Mouse (Mus musculus) E14TG2a.4 (cell line): Measurements from ENCODE around the gene 1110059E24Rik.

Experiments
- H3K27me3 ChIP-seq: 2 replicates; pipeline ENCODE4 v1.6.1; 2014; ENCODE audit warnings: low read length, control low read depth; ENCODE audit not compliant: insufficient read depth
- H3K36me3 ChIP-seq: 2 replicates; pipeline ENCODE4 v1.6.1; 2014; ENCODE audit warnings: low read length, control low read depth; ENCODE audit not compliant: insufficient read depth
- H3K4me1 ChIP-seq: replicated peaks from 2 replicates; pipeline ENCODE4 v1.6.1; 2014; ENCODE audit warnings: low read depth, low read length, control low read depth
- H3K4me3 ChIP-seq: replicated peaks from 2 replicates; pipeline ENCODE4 v1.5.1; 2014; ENCODE audit warnings: mild to moderate bottlenecking, low read length
- H3K9me3 ChIP-seq: 2 replicates; pipeline ENCODE4 v1.6.1; 2014; ENCODE audit warnings: low read length, control low read depth
- CTCF ChIP-seq: conservative IDR thresholded peaks from 2 replicates; pipeline ENCODE4 v1.5.1; 2014; ENCODE audit warnings: low read length
- NANOG ChIP-seq: IDR thresholded peaks from 2 replicates; pipeline ENCODE4 v1.6.1; 2014; ENCODE audit warnings: borderline replicate concordance, low read length, mixed read lengths
- POU5F1 ChIP-seq: IDR thresholded peaks from 2 replicates; pipeline ENCODE4 v1.6.1; 2014; ENCODE audit warnings: low read length, borderline replicate concordance

The 1110059E24Rik gene

DNA sequence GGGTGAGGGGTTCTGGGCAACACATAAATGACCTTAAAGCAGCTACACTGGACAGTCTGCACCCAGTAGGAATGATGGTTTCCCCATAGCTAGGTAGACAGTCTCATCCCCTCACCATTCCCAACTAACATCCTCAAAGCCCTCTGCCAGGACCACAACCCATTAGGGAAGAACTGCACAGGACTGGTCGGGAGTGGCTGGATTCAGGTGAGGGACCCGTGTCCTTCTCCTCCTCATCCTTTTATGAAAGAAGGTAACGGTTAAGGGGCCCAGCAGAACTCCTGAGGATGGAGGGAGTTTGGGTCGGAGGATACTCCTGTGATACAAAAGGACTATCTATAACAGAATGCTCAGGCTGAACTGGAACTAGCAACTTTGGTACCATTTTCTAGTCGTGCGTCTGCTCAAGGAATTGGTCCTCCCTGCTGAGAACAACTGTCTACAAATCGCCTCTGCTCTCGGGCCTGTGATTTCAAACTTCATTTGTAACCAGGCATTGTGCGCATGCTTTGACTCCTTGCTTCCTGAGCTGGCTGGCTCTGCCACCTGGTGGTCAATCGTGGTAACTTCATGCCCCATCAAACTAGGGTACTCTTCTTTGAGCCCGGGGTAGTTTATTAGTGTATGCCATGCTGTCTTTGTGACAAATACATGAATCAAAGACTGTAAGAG lies 88.9 kb downstream of the 1110059E24Rik start:
- peak; percentile 97 for TF ChIP-seq CTCF
- no peak for TF ChIP-seq POU5F1

DNA sequence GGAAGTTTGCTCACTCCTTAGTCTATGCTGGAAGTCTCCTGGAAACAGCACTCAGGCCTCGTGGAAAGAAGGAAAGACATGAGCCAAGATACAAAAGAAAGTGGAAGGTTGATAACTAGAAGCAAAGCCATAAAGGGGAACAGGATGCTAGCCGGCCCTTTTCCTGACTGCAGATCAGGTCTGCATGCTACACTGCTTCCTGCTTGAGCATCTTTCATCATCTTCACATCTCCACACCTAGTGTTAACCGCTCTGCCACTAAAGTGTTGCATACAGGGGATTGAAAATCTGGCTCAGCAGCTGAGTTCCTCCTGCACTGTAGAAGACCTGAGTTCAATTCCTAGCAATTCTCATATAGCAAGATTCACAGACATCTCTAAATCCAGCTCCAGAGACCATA lies 89.8 kb downstream of the 1110059E24Rik start:
- no peak for TF ChIP-seq CTCF
- TF ChIP-seq NANOG = no peak
- TF ChIP-seq POU5F1 = no peak
- Histone ChIP-seq H3K27me3 (0 out of 2 replicates have a peak, but pooled peaks cover 3% of the 10 kb centered on the region), H3K4me1 (peaks cover 5% of the 10 kb centered on the region; the same call in 1 of the 2 replicates), H3K9me3 (peaks cover 27% of the 10 kb centered on the region), H3K4me3 (no peak overlapping the region), H3K36me3 (no peaks in the 10 kb centered on the region)

More for the DNA sequence above, 88.9 kb downstream of the 1110059E24Rik start:
- Histone ChIP-seq H3K4me3 (no peak overlapping the region), H3K9me3 (peaks cover 27% of the 10 kb centered on the region), H3K4me1 (peaks cover 5% of the 10 kb centered on the region; the same call in 1 of the 2 replicates), H3K36me3 (no peaks in the 10 kb centered on the region), H3K27me3 (0 out of 2 replicates have a peak, but pooled peaks cover 3% of the 10 kb centered on the region)

DNA sequence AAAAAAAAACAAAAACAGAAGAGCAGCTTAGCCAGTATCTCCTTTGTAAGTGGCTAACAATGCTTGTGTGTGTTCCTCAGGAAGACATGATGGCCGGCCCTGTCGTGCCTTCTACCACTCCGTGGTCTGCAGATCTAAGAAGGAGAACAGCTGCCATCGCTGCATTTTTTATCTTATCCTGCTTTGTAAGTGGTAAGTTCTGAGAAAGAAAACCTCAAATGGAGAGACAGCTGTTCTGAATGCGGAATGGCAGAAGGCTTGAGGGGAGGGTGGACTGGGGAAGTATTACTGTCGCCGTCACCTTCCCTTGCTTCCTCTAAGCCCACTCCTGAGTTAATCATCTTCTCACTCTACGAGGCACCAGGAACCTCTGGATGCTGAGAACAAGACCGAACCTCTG lies 100.0 kb downstream of the 1110059E24Rik start:
- Histone ChIP-seq H3K4me3 (no peak overlapping the region), H3K9me3 (no peaks in the 10 kb centered on the region), H3K36me3 (no peaks in the 10 kb centered on the region), H3K27me3 (no peaks in the 10 kb centered on the region), H3K4me1 (no peaks in the 10 kb centered on the region)
- no peak for TF ChIP-seq CTCF
- no peak for TF ChIP-seq NANOG

DNA sequence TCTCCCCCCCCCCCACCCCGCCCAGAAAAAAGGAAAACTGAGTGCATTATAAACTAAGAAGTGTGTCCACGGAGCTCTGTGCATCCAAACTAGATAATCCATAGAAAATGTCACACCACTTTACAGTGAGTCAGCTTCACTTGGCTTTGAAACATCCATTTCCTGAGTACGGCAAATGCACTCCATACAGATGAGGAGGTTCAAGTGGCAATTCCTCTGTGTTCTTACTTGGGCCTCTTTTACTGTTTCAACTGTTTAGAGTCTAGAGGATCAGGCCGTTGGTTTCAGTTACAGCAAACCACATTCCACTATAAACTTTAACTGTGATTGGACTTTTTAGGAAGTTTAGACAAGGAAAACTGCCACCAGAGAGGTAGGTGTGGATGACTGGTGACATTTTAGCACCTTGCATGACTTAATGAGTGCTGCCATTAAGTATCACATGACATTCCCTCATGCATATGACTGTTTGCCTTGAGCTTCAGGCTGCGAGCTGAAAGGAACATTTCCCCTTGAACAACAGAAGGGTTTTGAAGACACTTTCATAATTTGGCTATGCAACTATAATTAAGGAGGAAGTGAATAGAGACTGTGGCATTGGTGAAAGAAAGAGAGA lies 100.7 kb downstream of the 1110059E24Rik start:
- H3K4me1 ChIP-seq = no peaks in the 10 kb centered on the region

DNA sequence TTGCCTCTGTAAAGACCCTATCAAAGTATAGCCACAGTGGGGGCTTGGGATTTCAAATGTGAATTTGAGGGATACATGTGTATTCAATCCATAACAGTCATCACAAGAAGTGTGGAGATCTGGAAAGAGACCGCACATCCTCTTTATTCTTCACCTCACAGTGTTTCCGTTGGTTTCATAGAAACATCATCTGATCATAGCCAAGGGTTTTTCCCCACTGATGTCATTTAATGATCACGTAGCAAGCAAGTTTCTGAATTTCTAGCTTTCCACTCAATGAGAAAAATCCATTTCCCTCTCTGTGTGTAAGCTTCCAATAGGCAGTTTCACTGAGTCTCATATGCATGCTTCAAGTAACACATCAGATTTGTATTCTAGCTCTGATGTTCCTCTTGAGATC lies 103.1 kb downstream of the 1110059E24Rik start:
- Histone ChIP-seq H3K27me3 (no peaks in the 10 kb centered on the region), H3K36me3 (no peaks in the 10 kb centered on the region)
- TF ChIP-seq CTCF = no peak

More for the DNA sequence above, 100.7 kb downstream of the 1110059E24Rik start:
- Histone ChIP-seq H3K36me3 (no peaks in the 10 kb centered on the region), H3K4me3 (no peak overlapping the region), H3K27me3 (no peaks in the 10 kb centered on the region), H3K9me3 (no peaks in the 10 kb centered on the region)
- no peak for TF ChIP-seq NANOG
- no peak for TF ChIP-seq POU5F1
- TF ChIP-seq CTCF = no peak

DNA sequence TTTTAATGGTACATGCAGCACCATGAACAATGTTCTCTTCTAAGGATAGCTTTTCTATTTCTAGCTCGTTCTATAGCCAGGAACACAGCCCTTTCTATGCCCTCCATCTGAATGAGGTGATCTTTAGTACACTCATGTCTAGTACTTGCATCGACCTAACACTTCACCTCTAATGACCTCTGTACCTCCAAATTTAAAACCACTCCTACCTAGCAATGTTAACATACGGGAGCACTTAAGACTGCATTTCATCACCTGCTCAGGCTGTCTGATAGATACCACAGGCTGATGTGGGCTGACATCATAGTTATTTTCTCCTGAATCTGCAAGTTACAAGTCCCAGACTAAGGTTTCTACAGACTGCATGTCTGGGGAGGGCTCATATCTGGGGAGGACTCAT lies 103.8 kb downstream of the 1110059E24Rik start:
- Histone ChIP-seq H3K9me3 (no peaks in the 10 kb centered on the region), H3K4me3 (no peak overlapping the region), H3K36me3 (no peaks in the 10 kb centered on the region), H3K27me3 (no peaks in the 10 kb centered on the region), H3K4me1 (no peaks in the 10 kb centered on the region)
- no peak for TF ChIP-seq CTCF
- TF ChIP-seq POU5F1 = no peak
- no peak for TF ChIP-seq NANOG

More for the DNA sequence above, 103.1 kb downstream of the 1110059E24Rik start:
- H3K9me3 ChIP-seq = no peaks in the 10 kb centered on the region
- no peaks in the 10 kb centered on the region for H3K4me1 ChIP-seq
- no peak overlapping the region for H3K4me3 ChIP-seq

DNA sequence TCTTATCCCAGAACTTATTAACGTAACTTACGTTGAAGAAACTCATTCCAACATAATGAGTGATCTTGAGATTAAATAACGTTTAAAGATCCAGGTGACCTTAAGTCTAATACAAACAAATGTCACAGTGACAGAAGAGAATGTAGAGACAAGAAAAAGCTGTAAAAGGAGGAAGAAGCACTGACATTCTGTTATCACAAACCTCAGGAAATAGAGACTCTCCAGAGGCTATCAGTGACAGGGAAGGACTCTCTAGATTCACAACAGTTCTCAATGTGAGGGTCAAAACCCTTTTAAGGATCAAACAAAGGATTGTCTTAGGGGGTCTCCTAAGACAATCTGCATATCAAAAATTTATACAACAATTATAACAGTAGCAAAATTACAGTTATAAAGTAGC lies 115.7 kb downstream of the 1110059E24Rik start:
- Histone ChIP-seq H3K9me3 (no peaks in the 10 kb centered on the region), H3K4me3 (no peak overlapping the region), H3K27me3 (no peaks in the 10 kb centered on the region), H3K36me3 (no peaks in the 10 kb centered on the region), H3K4me1 (no peaks in the 10 kb centered on the region)
- TF ChIP-seq POU5F1 (no peak), NANOG (no peak), CTCF (no peak)
